Mouse (Mus musculus) ES-Bruce4 (cell line): Measurements from ENCODE around the gene Mcrip2.

Experiments used
- CTCF ChIP-seq: IDR thresholded peaks from one replicate; pipeline ENCODE4 v1.8.1; 2011; ENCODE audit warnings: low read depth, low read length
- EP300 ChIP-seq: IDR thresholded peaks from 2 replicates; pipeline ENCODE4 v1.6.1; 2011; ENCODE audit warnings: low read depth, low read length; ENCODE audit not compliant: insufficient read depth
- POLR2A ChIP-seq: IDR thresholded peaks from one replicate; pipeline ENCODE4 v1.8.1; 2011; ENCODE audit warnings: low read length; ENCODE audit not compliant: insufficient read depth

- TF ChIP-seq EP300 (no peak), CTCF (no peak), POLR2A (no peak)
Measured at GRCm38 (mm10) chr17:25834595-25835222, 33.9 kb downstream of the Mcrip2 start.
